Mouse (Mus musculus) ES-Bruce4 (cell line): ENCODE results near the gene Pus3. TPM values are rescaled to one million over a fixed set of nuclear protein-coding genes. Genes with fewer than 3 reads are reported as not detected.
A peak's percentile ranks its signal among the peaks of the same experiment; 100 is the strongest.

Source experiments
- H3K27ac ChIP-seq: 2 replicates; pipeline ENCODE4 v1.5.1; 2012; ENCODE audit warnings: low read length, inconsistent platforms; ENCODE audit not compliant: insufficient read depth
- H3K27me3 ChIP-seq: 2 replicates; pipeline ENCODE4 v1.6.1; 2012; ENCODE audit warnings: mild to moderate bottlenecking, low read length, inconsistent platforms; ENCODE audit not compliant: control insufficient read depth, poor library complexity, insufficient read depth, severe bottlenecking
- H3K36me3 ChIP-seq: 2 replicates; pipeline ENCODE4 v1.6.1; 2012; ENCODE audit warnings: inconsistent platforms, mild to moderate bottlenecking, low read length, moderate library complexity; ENCODE audit not compliant: control insufficient read depth, poor library complexity, insufficient read depth, severe bottlenecking
- H3K4me1 ChIP-seq: one replicate; pipeline ENCODE4 v1.8.1; 2011; ENCODE audit warnings: low read length; ENCODE audit not compliant: control insufficient read depth, insufficient read depth
- H3K4me3 ChIP-seq: 2 replicates; pipeline ENCODE4 v1.5.1; 2011; ENCODE audit warnings: low read depth, mild to moderate bottlenecking, low read length
- H3K9ac ChIP-seq: 2 replicates; pipeline ENCODE4 v1.6.1; 2012; ENCODE audit warnings: low read depth, mild to moderate bottlenecking, inconsistent platforms; ENCODE audit not compliant: poor library complexity, severe bottlenecking
- H3K9me3 ChIP-seq: replicated peaks from 2 replicates; pipeline ENCODE4 v1.6.1; 2012; ENCODE audit warnings: mild to moderate bottlenecking, low read length, inconsistent platforms; ENCODE audit not compliant: control insufficient read depth, poor library complexity, insufficient read depth, severe bottlenecking
- CTCF ChIP-seq: IDR thresholded peaks from one replicate; pipeline ENCODE4 v1.8.1; 2011; ENCODE audit warnings: low read depth, low read length
- EP300 ChIP-seq: IDR thresholded peaks from 2 replicates; pipeline ENCODE4 v1.6.1; 2011; ENCODE audit warnings: low read depth, low read length; ENCODE audit not compliant: insufficient read depth
- POLR2A ChIP-seq: IDR thresholded peaks from one replicate; pipeline ENCODE4 v1.8.1; 2011; ENCODE audit warnings: low read length; ENCODE audit not compliant: insufficient read depth
- polyA plus RNA-seq: library from polyadenylated mRNA; stranded (reverse); fragments of >200 nt; gene quantifications from 2 replicates; pipeline ENCODE4 v1.2.4, GENCODE M21; 2011; ENCODE audit warnings: low read depth; ENCODE audit not compliant: missing spikeins, insufficient read depth, insufficient read length

The Pus3 gene
- polyA plus RNA-seq, 1 experiment: 20.3 TPM

GRCm38 (mm10) chr9:35548455-35548854 is 9.9 kb upstream of the Pus3 start:
- Histone ChIP-seq H3K4me1 (no peaks in the 10 kb centered on the region), H3K9ac (no peak overlapping the region), H3K9me3 (no peaks in the 10 kb centered on the region), H3K4me3 (no peak overlapping the region), H3K27ac (no peak overlapping the region), H3K36me3 (no peaks in the 10 kb centered on the region), H3K27me3 (no peaks in the 10 kb centered on the region)
- TF ChIP-seq EP300 (no peak), CTCF (no peak), POLR2A (no peak)

GRCm38 (mm10) chr9:35556494-35557102 is 1.8 kb upstream of the Pus3 start:
- Histone ChIP-seq H3K4me1 (no peaks in the 10 kb centered on the region), H3K9me3 (no peaks in the 10 kb centered on the region), H3K4me3 (no peak overlapping the region), H3K36me3 (peaks cover 11% of the 10 kb centered on the region), H3K9ac (no peak overlapping the region), H3K27ac (no peak overlapping the region), H3K27me3 (peaks cover 4% of the 10 kb centered on the region; the same call in 1 of the 2 replicates)
- no peak for TF ChIP-seq CTCF
- no peak for TF ChIP-seq POLR2A
- TF ChIP-seq EP300: no peak

DNA sequence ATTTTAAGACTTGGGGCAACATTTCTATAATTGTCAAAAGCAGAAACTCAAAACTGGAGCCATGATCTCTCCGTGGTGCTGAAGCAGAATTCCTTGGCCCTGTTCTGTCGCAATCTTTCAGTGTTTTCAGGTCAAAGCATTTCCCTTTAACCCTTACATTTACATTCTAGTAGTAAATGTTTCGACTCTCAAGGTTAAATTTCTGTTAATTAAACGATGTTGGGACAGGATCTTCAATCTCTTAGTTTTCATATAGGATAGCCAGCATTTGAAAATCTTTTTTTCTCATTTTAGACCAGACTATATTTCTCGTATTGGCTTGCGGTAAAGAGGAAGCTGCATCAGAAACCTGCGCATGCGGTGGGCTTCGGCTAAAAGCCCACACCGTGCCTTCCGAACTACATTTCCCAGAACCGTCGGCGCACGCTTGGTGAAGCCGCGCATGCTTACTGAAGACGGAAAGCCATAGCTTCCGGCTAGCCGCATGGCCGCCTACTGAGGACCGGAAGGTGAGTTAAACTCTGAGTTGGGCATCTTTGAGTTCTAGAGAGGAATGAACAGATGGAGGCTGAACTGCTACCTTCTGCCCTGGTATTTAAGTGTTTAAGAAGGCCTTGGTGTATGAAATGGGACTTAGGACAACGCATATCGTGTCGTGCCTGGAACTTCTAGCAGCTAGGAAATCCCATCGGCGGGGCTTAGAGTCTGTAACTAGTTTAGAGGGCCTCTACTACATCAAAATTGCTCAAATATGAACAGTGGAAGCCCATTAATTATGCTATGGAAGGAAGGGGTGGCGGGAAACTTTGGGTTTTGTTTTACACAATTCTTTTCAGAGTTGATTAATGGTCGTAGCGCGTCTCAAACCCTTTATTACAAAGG is 855 bp downstream of the Pus3 start:
- Histone ChIP-seq H3K4me3 (peak overlapping the region; percentile 93), H3K4me1 (no peaks in the 10 kb centered on the region), H3K27me3 (peaks cover 4% of the 10 kb centered on the region; the same call in 1 of the 2 replicates), H3K36me3 (peaks cover 18% of the 10 kb centered on the region), H3K27ac (no peak overlapping the region), H3K9me3 (no peaks in the 10 kb centered on the region), H3K9ac (peak overlapping the region; percentile 89)
- no peak for TF ChIP-seq EP300
- TF ChIP-seq POLR2A: peak; percentile 62

DNA sequence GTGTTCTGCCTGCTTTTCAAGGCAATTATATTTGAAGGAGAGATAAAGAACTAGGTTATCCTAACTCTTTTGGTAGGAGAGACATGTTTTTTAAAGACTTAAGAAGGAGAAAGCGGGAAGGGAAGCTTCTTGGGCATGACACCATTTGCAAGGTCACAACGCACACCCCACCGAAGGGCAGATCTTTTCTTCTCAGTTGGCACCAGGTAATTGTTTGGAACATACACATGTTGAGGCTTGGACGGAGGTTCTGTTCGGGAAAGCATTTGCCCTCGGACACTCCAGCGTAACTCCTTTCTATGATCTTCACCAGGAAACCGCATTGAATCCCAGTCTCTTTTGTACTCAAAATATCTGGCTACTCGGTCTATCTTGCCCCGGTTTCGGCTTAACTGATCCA is 2.7 kb downstream of the Pus3 start:
- Histone ChIP-seq H3K36me3 (peaks cover 36% of the 10 kb centered on the region), H3K27ac (no peak overlapping the region), H3K4me1 (no peaks in the 10 kb centered on the region), H3K9ac (no peak overlapping the region), H3K4me3 (no peak overlapping the region), H3K9me3 (no peaks in the 10 kb centered on the region), H3K27me3 (peaks cover 4% of the 10 kb centered on the region; the same call in 1 of the 2 replicates)
- no peak for TF ChIP-seq EP300

DNA sequence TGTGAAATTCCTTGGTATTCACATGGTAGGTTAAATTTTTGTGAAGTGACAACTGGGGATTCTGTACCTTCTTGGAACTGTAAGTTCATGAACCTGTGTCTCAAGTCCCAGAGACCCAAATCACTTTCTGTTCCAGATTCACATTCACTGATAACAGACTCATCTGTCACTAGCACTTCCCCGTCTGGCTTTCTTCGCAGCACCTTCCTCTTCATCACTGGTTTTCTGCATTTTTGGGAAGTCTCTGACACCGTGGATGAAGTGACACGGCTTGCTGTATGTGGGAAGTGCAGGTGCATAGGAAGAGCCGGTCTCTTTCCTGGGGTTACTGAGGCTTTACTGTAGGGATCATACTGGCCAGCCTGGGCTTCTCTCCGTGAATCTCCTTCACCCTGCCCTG is 3.2 kb downstream of the Pus3 start:
- no peak for TF ChIP-seq EP300
- no peak for TF ChIP-seq CTCF
- TF ChIP-seq POLR2A: no peak
- Histone ChIP-seq H3K9me3 (no peaks in the 10 kb centered on the region), H3K9ac (no peak overlapping the region), H3K4me3 (no peak overlapping the region), H3K4me1 (no peaks in the 10 kb centered on the region), H3K27ac (no peak overlapping the region), H3K36me3 (peaks cover 40% of the 10 kb centered on the region), H3K27me3 (peaks cover 4% of the 10 kb centered on the region; the same call in 1 of the 2 replicates)

DNA sequence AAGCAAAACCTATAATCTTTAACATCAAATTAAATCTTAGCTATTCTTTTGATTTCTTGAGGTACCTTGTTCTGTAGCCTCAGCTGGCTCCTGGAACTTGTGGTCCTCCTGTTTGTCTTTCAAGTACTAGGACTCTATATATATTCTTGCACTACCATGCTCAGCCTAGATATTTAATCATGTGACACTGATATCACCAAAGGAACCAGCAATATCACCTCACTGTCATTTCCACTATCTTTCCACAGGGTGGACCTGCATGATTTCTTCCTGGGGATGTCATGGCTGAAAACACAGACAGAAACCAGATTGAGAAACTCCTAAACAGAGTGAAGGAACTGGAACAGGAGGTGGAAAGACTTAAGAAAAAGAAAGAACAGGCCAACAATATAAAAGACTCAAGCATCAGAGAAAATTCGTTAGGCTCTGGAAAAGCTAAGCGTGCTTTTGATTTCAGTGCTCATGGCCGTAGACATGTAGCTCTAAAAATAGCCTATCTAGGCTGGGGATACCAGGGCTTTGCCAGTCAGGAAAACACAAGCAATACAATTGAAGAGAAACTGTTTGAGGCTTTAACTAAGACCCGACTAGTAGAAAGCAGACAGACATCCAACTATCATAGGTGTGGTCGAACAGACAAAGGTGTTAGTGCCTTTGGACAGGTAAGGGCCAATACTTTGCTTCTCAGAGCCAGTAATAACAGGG is 6.3 kb downstream of the Pus3 start:
- Histone ChIP-seq H3K4me1 (no peaks in the 10 kb centered on the region), H3K9me3 (no peaks in the 10 kb centered on the region), H3K9ac (no peak overlapping the region), H3K27me3 (no peaks in the 10 kb centered on the region), H3K36me3 (peaks cover 58% of the 10 kb centered on the region), H3K27ac (no peak overlapping the region), H3K4me3 (no peak overlapping the region)
- TF ChIP-seq POLR2A (no peak), CTCF (no peak), EP300 (no peak)
